16 mouse cellular contexts compared by ENCODE assay signal in the genomic region with DNA sequence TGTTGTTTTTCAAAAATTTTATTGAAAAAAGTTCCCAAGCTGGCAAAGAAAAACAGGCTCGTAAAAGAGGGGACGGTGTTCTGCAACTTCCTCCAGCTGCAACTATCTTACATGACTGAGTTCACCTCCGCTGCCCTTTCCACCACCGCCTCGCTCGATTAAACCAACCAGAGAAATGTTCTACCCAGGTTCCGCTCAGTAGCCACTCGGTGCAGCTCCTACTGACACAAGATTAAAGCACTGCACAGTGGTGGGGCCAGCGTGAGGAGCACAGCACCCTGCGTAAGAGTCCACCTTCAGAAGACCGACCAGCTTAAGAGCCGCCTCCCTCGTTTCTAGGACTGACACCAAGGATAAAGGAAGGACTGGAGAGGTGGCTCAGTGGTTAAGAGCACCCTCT. TPM values are rescaled to one million over a fixed set of nuclear protein-coding genes. Genes with fewer than 3 reads are reported as not detected.
DNase-seq lines count a peak whose midpoint lies in the region; ATAC-seq lines count a peak whose summit lies in the region.
"Had no signal": no experiment of that assay in that cellular context is flagged by ENCODE, and none has a peak within 500 bp of the region (broad histone marks: within the 10 kb centered on the region; RNA-seq: fewer than 3 reads in every experiment).

No protein-coding gene starts in this region.

- no peaks in the 10 kb centered on the region for H3K9me3 ChIP-seq in limb, embryonic 12.5 days
- H3K9me3 ChIP-seq in limb, embryonic 10.5 days (replicated peaks), result no peaks in the 10 kb centered on the region; the same call in 1 of the 2 replicates
- H3K9me3 ChIP-seq: midbrain, embryonic 13.5 days had no signal

- no peak for DNase-seq in limb, embryonic 10.5 days (ENCODE audit: low spot score)
- peak; percentile 43 for DNase-seq in induced T-regulatory cell, adult 2 months (ENCODE audit: low read depth)
- peak; percentile 68 for DNase-seq in kidney, postnatal 14 days
- DNase-seq in embryo, embryonic 10.5 days (ENCODE audit: low spot score), result no peak
- no peak for DNase-seq in gastrocnemius, postnatal 36 days
- no peak for DNase-seq in layer of hippocampus, postnatal 25 days (ENCODE audit: extremely low spot score in 1 of 2, low spot score in 1 of 2)
- DNase-seq: adrenal gland, adult 8-10 months; lung, postnatal 36 days had no signal

- peaks cover 54% of the 10 kb centered on the region for H3K36me3 ChIP-seq in limb, embryonic 12.5 days
- H3K36me3 ChIP-seq in limb, embryonic 10.5 days, result peaks cover 88% of the 10 kb centered on the region

- no peak overlapping the region for H3K9ac ChIP-seq in limb, embryonic 12.5 days (replicated peaks)
- H3K9ac ChIP-seq: liver, embryonic 14.5 days; midbrain, embryonic 13.5 days; neural tube, embryonic 12.5 days had no signal

- H3K4me1 ChIP-seq in limb, embryonic 12.5 days (replicated peaks), result peaks cover 44% of the 10 kb centered on the region
- peaks cover 41% of the 10 kb centered on the region for H3K4me1 ChIP-seq in limb, embryonic 10.5 days

- ATAC-seq in limb, embryonic 12.5 days (ENCODE audit: insufficient number of reproducible peaks, insufficient read depth, low FRiP score, low TSS enrichment, low read depth), result no peak
- peak; percentile 30 for ATAC-seq in CD4-positive, CD25-positive, alpha-beta regulatory T cell, adult 4 months
- ATAC-seq: midbrain, embryonic 13.5 days had no signal

- 0 out of 2 replicates have a peak overlapping the region, but pooled peaks have one; percentile 9 for H3K27ac ChIP-seq in limb, embryonic 12.5 days
- H3K27ac ChIP-seq in limb, embryonic 10.5 days, result no peak overlapping the region
- H3K27ac ChIP-seq: liver, embryonic 14.5 days; midbrain, embryonic 13.5 days; neural tube, embryonic 12.5 days had no signal

- intact Hi-C loops in gastrocnemius, postnatal 36 days (cut with DNase I), result no loop called here

- H3K27me3 ChIP-seq in limb, embryonic 12.5 days, result no peaks in the 10 kb centered on the region
- H3K27me3 ChIP-seq in limb, embryonic 10.5 days (ENCODE audit: low read depth, poor library complexity, severe bottlenecking), result no peaks in the 10 kb centered on the region
- H3K27me3 ChIP-seq: midbrain, embryonic 13.5 days; neural tube, embryonic 12.5 days had no signal

- H3K4me3 ChIP-seq in limb, embryonic 12.5 days (replicated peaks), result no peak overlapping the region
- no peak overlapping the region for H3K4me3 ChIP-seq in limb, embryonic 10.5 days
- H3K4me3 ChIP-seq: erythroblast, embryonic 14.5 days; midbrain, embryonic 13.5 days; neural tube, embryonic 12.5 days had no signal

- no peak overlapping the region for H3K4me2 ChIP-seq in limb, embryonic 12.5 days
- H3K4me2 ChIP-seq: midbrain, embryonic 13.5 days; neural tube, embryonic 12.5 days had no signal

- WGBS in limb, embryonic 12.5 days, result 80% methylated on average over 13 of the region's 13 CpGs
- 87% methylated on average over 13 of the region's 13 CpGs for WGBS in limb, embryonic 10.5 days

RNA-seq across cellular contexts. Expression of a gene that starts 6.5 kb away (rescaled TPM):
- polyA plus RNA-seq in limb, embryonic 12.5 days (2016; fragmentation: Nextera tagmentation; extraction: Ambion mirVana), result 76.6 and 89.6 TPM in 2 replicates
- 92.0 and 94.3 TPM in 2 replicates for polyA plus RNA-seq in limb, embryonic 10.5 days (2016; fragmentation: Nextera tagmentation; extraction: Ambion mirVana)
- polyA plus RNA-seq in CD4-positive, CD25-positive, alpha-beta regulatory T cell, adult 4 months (2017; shearing (Covaris generic)), result 10 to 100 TPM; 28.9 to 37.0 TPM
- 100 to 1,000 TPM; 163 to 241 TPM for total RNA-seq in gastrocnemius, postnatal 36 days (2021)
- 10 to 100 TPM; 75.6 to 86.5 TPM for total RNA-seq in layer of hippocampus, postnatal 25 days (2021)

RNA-seq across cellular contexts. Expression of a gene that starts 16.7 kb away (rescaled TPM):
- polyA plus RNA-seq in limb, embryonic 12.5 days (2016; fragmentation: Nextera tagmentation; extraction: Ambion mirVana), result 61.7 and 62.6 TPM in 2 replicates
- polyA plus RNA-seq in limb, embryonic 10.5 days (2016; fragmentation: Nextera tagmentation; extraction: Ambion mirVana), result 77.0 and 78.3 TPM in 2 replicates
- 10 to 100 TPM; 16.1 to 16.4 TPM for polyA plus RNA-seq in CD4-positive, CD25-positive, alpha-beta regulatory T cell, adult 4 months (2017; shearing (Covaris generic))
- total RNA-seq in gastrocnemius, postnatal 36 days (2021), result 1 to 10 TPM; 8.5 to 9.0 TPM
- 10 to 100 TPM; 26.8 to 30.9 TPM for total RNA-seq in layer of hippocampus, postnatal 25 days (2021)

RNA-seq across cellular contexts. Expression of a gene that starts 32.3 kb away (rescaled TPM):
- 65.2 and 69.5 TPM in 2 replicates for polyA plus RNA-seq in limb, embryonic 12.5 days (2016; fragmentation: Nextera tagmentation; extraction: Ambion mirVana)
- polyA plus RNA-seq in limb, embryonic 10.5 days (2016; fragmentation: Nextera tagmentation; extraction: Ambion mirVana), result 91.6 and 91.9 TPM in 2 replicates
- polyA plus RNA-seq in CD4-positive, CD25-positive, alpha-beta regulatory T cell, adult 4 months (2017; shearing (Covaris generic)), result 10 to 100 TPM; 10.6 to 28.4 TPM
- 10 to 100 TPM; 68.8 to 71.7 TPM for total RNA-seq in gastrocnemius, postnatal 36 days (2021)
- 1 to 10 TPM; 8.0 to 8.1 TPM for total RNA-seq in layer of hippocampus, postnatal 25 days (2021)

RNA-seq across cellular contexts. Expression of a gene that starts 42.7 kb away (rescaled TPM):
- 1.1 and 1.3 TPM in 2 replicates for polyA plus RNA-seq in limb, embryonic 12.5 days (2016; fragmentation: Nextera tagmentation; extraction: Ambion mirVana)
- 1.9 and 2.6 TPM in 2 replicates for polyA plus RNA-seq in limb, embryonic 10.5 days (2016; fragmentation: Nextera tagmentation; extraction: Ambion mirVana)
- not detected for polyA plus RNA-seq in CD4-positive, CD25-positive, alpha-beta regulatory T cell, adult 4 months (2017; shearing (Covaris generic))
- total RNA-seq in gastrocnemius, postnatal 36 days (2021), result 1 to 10 TPM; 1.3 to 1.4 TPM
- 100 to 1,000 TPM; 118 to 121 TPM for total RNA-seq in layer of hippocampus, postnatal 25 days (2021)
- polyA plus RNA-seq: erythroblast, embryonic 14.5 days had no signal

RNA-seq across cellular contexts. Expression of a gene that starts 53.4 kb away (rescaled TPM):
- 36.3 and 38.8 TPM in 2 replicates for polyA plus RNA-seq in limb, embryonic 12.5 days (2016; fragmentation: Nextera tagmentation; extraction: Ambion mirVana)
- 24.9 and 26.2 TPM in 2 replicates for polyA plus RNA-seq in limb, embryonic 10.5 days (2016; fragmentation: Nextera tagmentation; extraction: Ambion mirVana)
- 10 to 100 TPM; 15.1 to 18.1 TPM for polyA plus RNA-seq in CD4-positive, CD25-positive, alpha-beta regulatory T cell, adult 4 months (2017; shearing (Covaris generic))
- total RNA-seq in gastrocnemius, postnatal 36 days (2021), result not detected
- total RNA-seq in layer of hippocampus, postnatal 25 days (2021), result not detected
- total RNA-seq: adrenal gland, adult 8-10 months; layer of hippocampus, adult 18-20 months; left cerebral cortex, adult 8-10 months had no signal
- polyA plus RNA-seq: erythroblast, embryonic 14.5 days had no signal

Comparison
In these comparisons a context has a peak if more than half of its experiments do, and no peak if none do; other contexts are left out.
1. DNase-seq: peak in induced T-regulatory cell, adult 2 months (single experiment) and kidney, postnatal 14 days (single experiment); none in limb, embryonic 10.5 days (single experiment), embryo, embryonic 10.5 days (single experiment), gastrocnemius, postnatal 36 days (0 of 2) and layer of hippocampus, postnatal 25 days (0 of 2).